Mouse (Mus musculus): Measurements from ENCODE around the gene Glce. TPM values are rescaled to one million over a fixed set of nuclear protein-coding genes. Genes with fewer than 3 reads are reported as not detected.
A peak's percentile ranks its signal among the peaks of the same experiment; 100 is the strongest.

Glce gene
- polyA plus RNA-seq, 1 experiment from 2014 or later, result 16.0 TPM

DNA sequence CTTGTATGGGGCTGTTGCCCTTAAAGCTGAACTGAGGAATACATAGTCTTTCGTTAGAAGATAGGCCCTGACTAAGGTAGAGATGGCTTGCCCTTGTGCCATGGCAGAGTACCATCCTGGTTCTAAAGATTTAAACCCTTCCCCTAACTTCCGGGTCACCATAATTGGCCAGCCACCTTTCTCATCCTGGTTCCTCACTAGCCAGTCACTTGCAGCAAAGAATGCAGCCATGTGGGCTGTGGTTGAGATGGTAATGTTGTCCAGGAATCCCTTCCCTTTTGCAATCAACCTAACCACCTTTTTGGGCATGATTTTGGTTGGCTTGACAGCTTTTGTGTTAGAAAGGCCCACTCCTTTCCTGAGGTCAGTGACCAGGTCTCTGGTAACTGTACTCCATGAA, 62.0 kb downstream of the Glce start:
- Histone ChIP-seq H3K9ac (ENCODE audit: low read length) (no peak overlapping the region), H3K9me3 (replicated peaks; ENCODE audit: control insufficient read depth, low read length) (no peaks in the 10 kb centered on the region), H3K4me1 (ENCODE audit: control insufficient read depth, insufficient read depth, low read length) (no peaks in the 10 kb centered on the region), H3K27me3 (replicated peaks; ENCODE audit: control insufficient read depth, insufficient read depth, low read length) (no peaks in the 10 kb centered on the region), H3K27ac (ENCODE audit: low read depth, low read length) (no peak overlapping the region), H3K36me3 (ENCODE audit: control insufficient read depth, insufficient read depth, low read length) (no peaks in the 10 kb centered on the region), H3K4me2 (ENCODE audit: low read length) (no peak overlapping the region), H3K4me3 (ENCODE audit: low read depth, low read length) (no peak overlapping the region)
- WGBS, result 87% methylated on average over 2 of the region's 2 CpGs
- no peak for DNase-seq (ENCODE audit: low spot score)
- ATAC-seq, result no peak

DNA sequence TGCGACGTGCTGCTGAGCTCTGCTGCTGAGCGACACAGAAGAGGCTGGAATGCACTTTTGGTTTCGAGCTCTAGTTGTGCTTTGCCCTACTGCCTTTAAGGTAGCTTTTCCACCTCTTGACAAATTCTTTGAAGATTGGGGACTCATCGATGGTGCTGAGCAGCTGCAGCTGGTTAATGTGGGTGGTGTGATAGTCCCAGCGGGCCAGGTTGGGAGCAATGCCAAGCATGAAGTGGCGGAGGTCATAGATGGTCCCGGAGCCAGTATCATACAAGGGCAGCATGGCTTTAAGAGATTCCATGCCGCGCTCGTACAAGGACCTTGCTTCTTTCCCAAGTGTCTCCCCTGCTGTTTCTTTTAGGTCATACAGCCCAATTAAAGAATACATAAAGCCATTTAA, 62.5 kb downstream of the Glce start:
- WGBS, result 77% methylated on average over 11 of the region's 11 CpGs
- no peak overlapping the region for H3K4me3 ChIP-seq (ENCODE audit: low read depth, low read length)
- no peaks in the 10 kb centered on the region for H3K27me3 ChIP-seq (replicated peaks; ENCODE audit: control insufficient read depth, insufficient read depth, low read length)
- no peak overlapping the region for H3K9ac ChIP-seq (ENCODE audit: low read length)
- H3K36me3 ChIP-seq (ENCODE audit: control insufficient read depth, insufficient read depth, low read length), result no peaks in the 10 kb centered on the region
- ATAC-seq (no peak), DNase-seq (ENCODE audit: low spot score) (no peak)
- no peaks in the 10 kb centered on the region for H3K9me3 ChIP-seq (replicated peaks; ENCODE audit: control insufficient read depth, low read length)
- no peak overlapping the region for H3K27ac ChIP-seq (ENCODE audit: low read depth, low read length)
- no peaks in the 10 kb centered on the region for H3K4me1 ChIP-seq (ENCODE audit: control insufficient read depth, insufficient read depth, low read length)
- no peak overlapping the region for H3K4me2 ChIP-seq (ENCODE audit: low read length)

GRCm38 (mm10) chr9:62057881-62058506, 64.5 kb downstream of the Glce start:
- 85% methylated on average over 7 of the region's 7 CpGs for WGBS
- Histone ChIP-seq H3K36me3 (ENCODE audit: control insufficient read depth, insufficient read depth, low read length) (no peaks in the 10 kb centered on the region), H3K9me3 (replicated peaks; ENCODE audit: control insufficient read depth, low read length) (no peaks in the 10 kb centered on the region), H3K4me3 (ENCODE audit: low read depth, low read length) (no peak overlapping the region), H3K9ac (ENCODE audit: low read length) (no peak overlapping the region), H3K4me1 (ENCODE audit: control insufficient read depth, insufficient read depth, low read length) (no peaks in the 10 kb centered on the region), H3K27me3 (replicated peaks; ENCODE audit: control insufficient read depth, insufficient read depth, low read length) (no peaks in the 10 kb centered on the region), H3K4me2 (ENCODE audit: low read length) (no peak overlapping the region), H3K27ac (ENCODE audit: low read depth, low read length) (no peak overlapping the region)
- no peak for DNase-seq (ENCODE audit: low spot score)
- ATAC-seq, result no peak

GRCm38 (mm10) chr9:62056206-62056605, 66.2 kb downstream of the Glce start:
- 93% methylated on average over 2 of the region's 2 CpGs for WGBS
- H3K9ac ChIP-seq (ENCODE audit: low read length), result no peak overlapping the region
- no peaks in the 10 kb centered on the region for H3K9me3 ChIP-seq (replicated peaks; ENCODE audit: control insufficient read depth, low read length)
- DNase-seq (ENCODE audit: low spot score) (no peak), ATAC-seq (no peak)
- H3K4me3 ChIP-seq (ENCODE audit: low read depth, low read length), result no peak overlapping the region
- H3K27ac ChIP-seq (ENCODE audit: low read depth, low read length), result no peak overlapping the region
- H3K4me2 ChIP-seq (ENCODE audit: low read length), result no peak overlapping the region
- H3K36me3 ChIP-seq (ENCODE audit: control insufficient read depth, insufficient read depth, low read length), result no peaks in the 10 kb centered on the region
- H3K4me1 ChIP-seq (ENCODE audit: control insufficient read depth, insufficient read depth, low read length), result no peaks in the 10 kb centered on the region
- H3K27me3 ChIP-seq (replicated peaks; ENCODE audit: control insufficient read depth, insufficient read depth, low read length), result no peaks in the 10 kb centered on the region

- Histone ChIP-seq H3K4me2 (ENCODE audit: low read length) (no peak overlapping the region), H3K4me3 (ENCODE audit: low read depth, low read length) (no peak overlapping the region), H3K36me3 (ENCODE audit: control insufficient read depth, insufficient read depth, low read length) (no peaks in the 10 kb centered on the region), H3K27ac (ENCODE audit: low read depth, low read length) (no peak overlapping the region), H3K27me3 (replicated peaks; ENCODE audit: control insufficient read depth, insufficient read depth, low read length) (no peaks in the 10 kb centered on the region), H3K4me1 (ENCODE audit: control insufficient read depth, insufficient read depth, low read length) (no peaks in the 10 kb centered on the region), H3K9me3 (replicated peaks; ENCODE audit: control insufficient read depth, low read length) (no peaks in the 10 kb centered on the region), H3K9ac (ENCODE audit: low read length) (no peak overlapping the region)
- 45% methylated on average over 4 of the region's 4 CpGs for WGBS
- DNase-seq (ENCODE audit: low spot score) (peak; percentile 49), ATAC-seq (no peak)
These were observed 71.7 kb downstream of the Glce start for GRCm38 (mm10) chr9:62050801-62051200.

DNA sequence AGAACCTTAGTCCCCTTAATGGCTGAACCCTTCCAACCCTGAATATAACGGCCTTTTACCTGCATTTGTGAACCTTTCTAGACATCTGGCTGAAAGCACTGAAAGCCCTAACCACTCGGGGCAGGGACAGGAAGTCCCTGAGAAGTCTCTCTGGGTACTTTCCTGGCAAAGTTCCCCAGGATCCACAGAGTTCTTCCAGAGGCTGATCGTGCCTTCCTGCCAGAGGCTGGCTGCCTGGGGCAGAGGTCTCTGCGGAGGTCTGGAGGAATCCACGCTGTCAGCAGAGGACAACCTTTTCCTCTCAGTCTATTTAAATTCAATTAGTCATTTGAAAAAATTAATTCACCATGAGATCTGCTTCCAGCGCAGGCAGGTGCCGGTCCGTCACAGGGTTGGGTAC, 73.3 kb downstream of the Glce start:
- no peaks in the 10 kb centered on the region for H3K9me3 ChIP-seq (replicated peaks; ENCODE audit: control insufficient read depth, low read length)
- H3K4me1 ChIP-seq (ENCODE audit: control insufficient read depth, insufficient read depth, low read length), result no peaks in the 10 kb centered on the region
- ATAC-seq, result no peak
- DNase-seq (ENCODE audit: low spot score), result no peak
- no peaks in the 10 kb centered on the region for H3K36me3 ChIP-seq (ENCODE audit: control insufficient read depth, insufficient read depth, low read length)
- no peak overlapping the region for H3K4me3 ChIP-seq (ENCODE audit: low read depth, low read length)
- H3K9ac ChIP-seq (ENCODE audit: low read length), result no peak overlapping the region
- H3K4me2 ChIP-seq (ENCODE audit: low read length), result no peak overlapping the region
- no peaks in the 10 kb centered on the region for H3K27me3 ChIP-seq (replicated peaks; ENCODE audit: control insufficient read depth, insufficient read depth, low read length)
- no peak overlapping the region for H3K27ac ChIP-seq (ENCODE audit: low read depth, low read length)
- WGBS, result 75% methylated on average over 8 of the region's 8 CpGs

- H3K4me2 ChIP-seq (ENCODE audit: low read length), result no peak overlapping the region
- no peaks in the 10 kb centered on the region for H3K27me3 ChIP-seq (replicated peaks; ENCODE audit: control insufficient read depth, insufficient read depth, low read length)
- H3K4me3 ChIP-seq (ENCODE audit: low read depth, low read length), result no peak overlapping the region
- no peak for ATAC-seq
- H3K9me3 ChIP-seq (replicated peaks; ENCODE audit: control insufficient read depth, low read length), result no peaks in the 10 kb centered on the region
- no peak for DNase-seq (ENCODE audit: low spot score)
- H3K36me3 ChIP-seq (ENCODE audit: control insufficient read depth, insufficient read depth, low read length), result no peaks in the 10 kb centered on the region
- H3K4me1 ChIP-seq (ENCODE audit: control insufficient read depth, insufficient read depth, low read length), result no peaks in the 10 kb centered on the region
- WGBS, result 83% methylated on average over 3 of the region's 3 CpGs
- no peak overlapping the region for H3K27ac ChIP-seq (ENCODE audit: low read depth, low read length)
- no peak overlapping the region for H3K9ac ChIP-seq (ENCODE audit: low read length)
These were observed 80.3 kb downstream of the Glce start for GRCm38 (mm10) chr9:62042167-62042566.

- 6% methylated on average over 20 of the region's 20 CpGs for WGBS
- Histone ChIP-seq H3K4me2 (ENCODE audit: low read length) (peak overlapping the region; percentile 35), H3K4me1 (ENCODE audit: control insufficient read depth, insufficient read depth, low read length) (no peaks in the 10 kb centered on the region), H3K27ac (ENCODE audit: low read depth, low read length) (no peak overlapping the region), H3K9me3 (replicated peaks; ENCODE audit: control insufficient read depth, low read length) (no peaks in the 10 kb centered on the region), H3K9ac (ENCODE audit: low read length) (no peak overlapping the region), H3K4me3 (ENCODE audit: low read depth, low read length) (no peak overlapping the region), H3K27me3 (replicated peaks; ENCODE audit: control insufficient read depth, insufficient read depth, low read length) (no peaks in the 10 kb centered on the region), H3K36me3 (ENCODE audit: control insufficient read depth, insufficient read depth, low read length) (no peaks in the 10 kb centered on the region)
- DNase-seq (ENCODE audit: low spot score) (peak; percentile 90), ATAC-seq (peak; percentile 71; the same call in 1 of the 2 replicates)
These were observed 82.3 kb downstream of the Glce start for GRCm38 (mm10) chr9:62040008-62040608.

DNA sequence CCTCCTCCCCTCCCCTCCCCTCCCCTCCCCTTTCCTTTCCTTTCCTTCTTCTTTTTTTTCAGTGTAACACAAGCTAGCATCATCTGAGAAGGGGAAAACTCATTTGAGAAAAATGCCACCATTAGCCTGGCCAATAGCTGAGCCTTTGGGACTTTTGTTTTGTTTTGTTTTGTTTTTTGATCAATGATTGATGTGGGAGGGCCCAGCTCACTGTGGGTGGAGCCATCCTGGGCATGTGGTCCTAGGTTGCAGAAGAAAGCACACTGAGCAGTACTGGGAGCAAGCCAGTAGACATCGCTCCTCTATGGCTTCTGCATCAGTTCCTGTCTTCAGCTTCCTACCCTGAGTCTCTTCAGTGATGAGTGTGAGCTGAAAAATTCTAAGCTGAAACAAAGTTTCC, 86.6 kb downstream of the Glce start:
- ATAC-seq (no peak), DNase-seq (ENCODE audit: low spot score) (no peak)
- Histone ChIP-seq H3K27ac (ENCODE audit: low read depth, low read length) (no peak overlapping the region), H3K4me1 (ENCODE audit: control insufficient read depth, insufficient read depth, low read length) (no peaks in the 10 kb centered on the region), H3K4me3 (ENCODE audit: low read depth, low read length) (no peak overlapping the region), H3K4me2 (ENCODE audit: low read length) (no peak overlapping the region), H3K36me3 (ENCODE audit: control insufficient read depth, insufficient read depth, low read length) (no peaks in the 10 kb centered on the region), H3K27me3 (replicated peaks; ENCODE audit: control insufficient read depth, insufficient read depth, low read length) (no peaks in the 10 kb centered on the region), H3K9ac (ENCODE audit: low read length) (no peak overlapping the region), H3K9me3 (replicated peaks; ENCODE audit: control insufficient read depth, low read length) (no peaks in the 10 kb centered on the region)
- WGBS, result 58% methylated on average over 1 of the region's 1 CpGs

Measured in forebrain, embryonic 14.5 days (tissue).